ENCODE assay signal across 8 mouse cellular contexts in the genomic region with DNA sequence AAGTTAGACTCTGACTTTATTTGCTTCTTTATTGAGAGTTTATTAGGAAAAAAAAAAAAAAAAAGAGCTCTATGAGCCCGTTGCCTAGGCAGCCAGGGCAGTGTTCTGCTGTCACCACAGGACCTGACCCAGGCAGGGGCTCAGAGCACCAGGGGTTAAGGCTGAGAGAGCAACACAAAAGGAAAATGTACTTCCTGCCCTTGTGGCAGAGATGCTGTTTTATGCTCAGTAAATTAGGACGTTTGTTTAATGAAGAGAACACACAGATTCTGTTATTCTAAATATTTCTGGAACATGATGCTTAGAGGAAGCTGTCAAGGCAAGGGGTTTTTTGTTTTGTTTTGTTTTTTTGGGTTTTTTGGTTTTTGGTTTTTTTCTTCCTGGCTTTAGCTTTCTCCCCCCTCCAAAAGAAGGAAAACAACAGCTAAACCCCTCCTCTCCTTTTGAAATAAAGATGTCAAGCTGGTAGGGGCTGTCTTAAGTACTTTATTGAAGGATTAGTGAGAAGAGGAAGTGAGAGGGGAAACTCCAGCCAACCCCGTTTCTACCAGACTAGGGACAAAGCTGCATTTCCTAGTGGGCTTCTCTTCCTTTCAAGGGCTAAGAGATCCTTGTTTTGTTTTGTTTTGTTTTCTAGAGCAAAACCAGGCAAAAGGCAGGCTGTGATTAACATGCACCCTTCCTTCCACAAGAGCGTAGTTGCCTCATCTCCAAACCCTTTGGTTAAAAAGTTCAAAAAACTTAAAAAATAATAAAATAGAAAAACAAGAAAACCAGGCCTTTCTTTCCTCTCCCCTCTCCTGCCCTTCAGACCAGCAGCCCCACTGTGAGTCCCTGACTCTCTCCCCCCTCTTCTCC. TPM values are rescaled to one million over a fixed set of nuclear protein-coding genes. Genes with fewer than 3 reads are reported as not detected.
DNase-seq lines count a peak whose midpoint lies in the region; ATAC-seq lines count a peak whose summit lies in the region.

No protein-coding gene starts in this region.

- H3K9ac ChIP-seq in heart, embryonic 14.5 days (ENCODE audit: low read length): peak overlapping the region; percentile 98
- H3K9ac ChIP-seq in hindbrain, embryonic 13.5 days: peak overlapping the region; percentile 53; the same call in 1 of the 2 replicates
- peak overlapping the region; percentile 39; the same call in 1 of the 2 replicates for H3K9ac ChIP-seq in midbrain, embryonic 12.5 days (replicated peaks)

- DNase-seq in heart, postnatal 36 days: no peak
- peak; percentile 68 for DNase-seq in R1 (ENCODE audit: low read depth, low spot score)
- DNase-seq in left cerebral cortex, postnatal 4 days: no peak
- DNase-seq in right cerebral cortex, adult 2 months (ENCODE audit: low spot score in 2 of 2): no peak
- no peak for DNase-seq in layer of hippocampus, adult 9-11 months

- ATAC-seq in heart, embryonic 14.5 days (ENCODE audit: insufficient number of reproducible peaks, insufficient read depth, low FRiP score, low read depth): no peak
- ATAC-seq in hindbrain, embryonic 13.5 days (ENCODE audit: low FRiP score): no peak
- ATAC-seq in midbrain, embryonic 12.5 days (ENCODE audit: low FRiP score, low read depth): no peak

- intact Hi-C loops in heart, postnatal 36 days (cut with DNase I): loop anchor here (2.0 kb wide), 1 partner anchor 40 kb away; no protein-coding TSS in a partner anchor
- intact Hi-C loops in left cerebral cortex, postnatal 4 days (cut with DNase I): no loop called here

- peaks cover 7% of the 10 kb centered on the region; the same call in 1 of the 2 replicates for H3K36me3 ChIP-seq in heart, embryonic 14.5 days (ENCODE audit: control insufficient read depth, insufficient read depth, low read length)
- H3K36me3 ChIP-seq in hindbrain, embryonic 13.5 days: no peaks in the 10 kb centered on the region
- H3K36me3 ChIP-seq in midbrain, embryonic 12.5 days: no peaks in the 10 kb centered on the region

- 23% methylated on average over 4 of the region's 4 CpGs for WGBS in heart, embryonic 14.5 days
- WGBS in hindbrain, embryonic 13.5 days: 16% methylated on average over 4 of the region's 4 CpGs
- WGBS in midbrain, embryonic 12.5 days: 5% methylated on average over 4 of the region's 4 CpGs

- H3K4me1 ChIP-seq in heart, embryonic 14.5 days (ENCODE audit: control insufficient read depth in 2 of 2, insufficient read depth in 2 of 2, low read length in 2 of 2): peaks cover 41 to 66% of the 10 kb centered on the region in 2 experiments
- H3K4me1 ChIP-seq in hindbrain, embryonic 13.5 days (replicated peaks): peaks cover 54% of the 10 kb centered on the region
- H3K4me1 ChIP-seq in midbrain, embryonic 12.5 days: peaks cover 45% of the 10 kb centered on the region

- H3K27ac ChIP-seq in heart, embryonic 14.5 days (replicated peaks in 1 of 2; ENCODE audit: control insufficient read depth in 1 of 2, insufficient read depth in 1 of 2, low read depth in 2 of 2, low read length in 2 of 2): peak overlapping the region; percentile 89 to 97
- H3K27ac ChIP-seq in hindbrain, embryonic 13.5 days: 0 out of 2 replicates have a peak overlapping the region, but pooled peaks have one; percentile 52
- no peak overlapping the region for H3K27ac ChIP-seq in midbrain, embryonic 12.5 days (replicated peaks)

- H3K4me3 ChIP-seq in heart, embryonic 14.5 days (ENCODE audit: control insufficient read depth in 1 of 2, insufficient read depth in 1 of 2, low read depth in 1 of 2, low read length in 2 of 2): peak overlapping the region; percentile 45 to 95; a peak in 3 of 4 replicates
- peak overlapping the region; percentile 87; the same call in 1 of the 2 replicates for H3K4me3 ChIP-seq in hindbrain, embryonic 13.5 days
- no peak overlapping the region for H3K4me3 ChIP-seq in midbrain, embryonic 12.5 days

- H3K9me3 ChIP-seq in heart, embryonic 14.5 days (ENCODE audit: control insufficient read depth, low read length): no peaks in the 10 kb centered on the region
- no peaks in the 10 kb centered on the region for H3K9me3 ChIP-seq in hindbrain, embryonic 13.5 days
- no peaks in the 10 kb centered on the region for H3K9me3 ChIP-seq in midbrain, embryonic 12.5 days

- peak overlapping the region; percentile 89 for H3K4me2 ChIP-seq in heart, embryonic 14.5 days (ENCODE audit: low read length)
- H3K4me2 ChIP-seq in hindbrain, embryonic 13.5 days: peak overlapping the region; percentile 95
- no peak overlapping the region; the same call in 1 of the 2 replicates for H3K4me2 ChIP-seq in midbrain, embryonic 12.5 days (replicated peaks)

- H3K27me3 ChIP-seq in heart, embryonic 14.5 days (ENCODE audit: control insufficient read depth, insufficient read depth, low read length): no peaks in the 10 kb centered on the region
- H3K27me3 ChIP-seq in hindbrain, embryonic 13.5 days: no peaks in the 10 kb centered on the region
- peaks cover 12% of the 10 kb centered on the region; the same call in 1 of the 2 replicates for H3K27me3 ChIP-seq in midbrain, embryonic 12.5 days

RNA-seq across cellular contexts. Expression of gene Myh9, which starts 3.2 kb away (rescaled TPM):
- polyA plus RNA-seq in heart, embryonic 14.5 days (2014; fragmentation: Nextera tagmentation; extraction: Ambion mirVana): 31.0 and 32.8 TPM in 2 replicates
- total RNA-seq in heart, postnatal 36 days (2021): 100 to 1,000 TPM; 105 to 110 TPM
- polyA plus RNA-seq in hindbrain, embryonic 13.5 days (2015; fragmentation: Nextera tagmentation; extraction: Ambion mirVana): 14.5 and 14.9 TPM in 2 replicates
- polyA plus RNA-seq in midbrain, embryonic 12.5 days (2016; fragmentation: Nextera tagmentation; extraction: Ambion mirVana): 24.9 and 29.1 TPM in 2 replicates
- total RNA-seq in left cerebral cortex, postnatal 4 days (2021): 10 to 100 TPM; 59.5 to 63.4 TPM

Comparison
In these comparisons a context has a peak if more than half of its experiments do, and no peak if none do; other contexts are left out.
1. H3K9ac ChIP-seq: peak in every context shown above with its lines; median percentile 98 in heart, embryonic 14.5 days; 53 in hindbrain, embryonic 13.5 days; 39 in midbrain, embryonic 12.5 days.